Mouse (Mus musculus) liver, embryonic 14.5 days (tissue): Measurements from ENCODE around the gene Olfr1377. TPM values are rescaled to one million over a fixed set of nuclear protein-coding genes. Genes with fewer than 3 reads are reported as not detected.
"Not testable (repeated sequence)": the region's sequence is repeated elsewhere in the genome, so short reads cannot be mapped to it uniquely, and the experiment has no call there.

Experiments
- ATAC-seq: fragments of 200-750 bp; cut with Nextera tagmentation; 2 replicates; pipeline ENCODE4 v1.8.0; 2017; ENCODE audit warnings: moderate number of reproducible peaks, mild to moderate bottlenecking, moderate library complexity; ENCODE audit not compliant: insufficient read depth
- DNase-seq, 3 experiments: peaks; one replicate each; pipeline ENCODE4 v3.0.0-alpha.2; 2012 to 2013; ENCODE audit warnings: low read depth in 3 of 3, low spot score in 3 of 3
- H3K27ac ChIP-seq: fragments of 300-500 bp; sonication (generic); 2 replicates; pipeline ENCODE4 v1.5.1; 2014; ENCODE audit warnings: moderate library complexity, mild to moderate bottlenecking, control low read depth, inconsistent platforms
- H3K27me3 ChIP-seq: fragments of 300-500 bp; sonication (generic); 2 replicates; pipeline ENCODE4 v1.6.1; 2014; ENCODE audit warnings: mild to moderate bottlenecking, low read length, moderate library complexity; ENCODE audit not compliant: control insufficient read depth, insufficient read depth
- H3K36me3 ChIP-seq: fragments of 300-500 bp; sonication (generic); replicated peaks from 2 replicates; pipeline ENCODE4 v1.6.1; 2014; ENCODE audit warnings: low read depth; ENCODE audit not compliant: control insufficient read depth, insufficient read depth
- H3K4me1 ChIP-seq, 2 experiments: fragments of 200-500 bp in 1 of 2; fragments of 300-500 bp in 1 of 2; sonication (generic) in 1 of 2; replicated peaks; 2 replicates each; pipeline ENCODE4 v1.6.1; 2012 to 2014; ENCODE audit warnings: antibody characterized with exemption in 1 of 2, inconsistent platforms in 1 of 2, low read length in 1 of 2; ENCODE audit not compliant: control insufficient read depth in 2 of 2, insufficient read depth in 2 of 2
- H3K4me2 ChIP-seq: fragments of 300-500 bp; sonication (generic); 2 replicates; pipeline ENCODE4 v1.6.1; 2014; ENCODE audit warnings: low read depth, mild to moderate bottlenecking, control low read depth, moderate library complexity
- H3K4me3 ChIP-seq, 2 experiments: fragments of 200-500 bp in 1 of 2; fragments of 300-500 bp in 1 of 2; sonication (generic) in 1 of 2; 2 replicates each; pipeline ENCODE4 v1.5.1; 2012 to 2014; ENCODE audit warnings: low read depth in 2 of 2, low read length in 2 of 2, mild to moderate bottlenecking in 2 of 2, control low read depth in 1 of 2, inconsistent platforms in 1 of 2, moderate library complexity in 1 of 2; ENCODE audit not compliant: insufficient read depth in 1 of 2
- H3K9ac ChIP-seq: fragments of 300-500 bp; sonication (generic); replicated peaks from 2 replicates; pipeline ENCODE4 v1.6.1; 2014; ENCODE audit warnings: mild to moderate bottlenecking, control low read depth, moderate library complexity
- H3K9me3 ChIP-seq: fragments of 300-500 bp; sonication (generic); 2 replicates; pipeline ENCODE4 v1.6.1; 2016; ENCODE audit warnings: low read length, mixed read lengths; ENCODE audit not compliant: control insufficient read depth
- CTCF ChIP-seq: IDR thresholded peaks from 2 replicates; pipeline ENCODE4 v1.5.1; 2016; ENCODE audit warnings: antibody characterized with exemption, low read depth, control low read depth
- EP300 ChIP-seq: IDR thresholded peaks from 2 replicates; pipeline ENCODE4 v1.6.1; 2016; ENCODE audit warnings: antibody characterized with exemption, low read depth
- WGBS: fragments of 180-500 bp; shearing (Covaris S2); extraction: QIAGEN DNeasy Blood & Tissue Kit; methylation state at CpG from one replicate; pipeline ENCODE4 v1.1.7; 2014; ENCODE audit not compliant: insufficient replicate concordance; 5-methylcytosine and 5-hydroxymethylcytosine counted together
- polyA plus RNA-seq, 2 experiments: library from polyadenylated mRNA; depleted of rRNA in 1 of 2; stranded (reverse) in 1 of 2; unstranded in 1 of 2; fragments of >200 nt; fragmentation: Nextera tagmentation in 1 of 2; extraction: Ambion mirVana in 1 of 2; gene quantifications; 2 replicates each; pipeline versions ENCODE4 v1.2.1 to v1.2.3; 2012 to 2014

The Olfr1377 gene
- polyA plus RNA-seq, 2 experiments, result not detected

- TF ChIP-seq EP300, result no peak
- no peak for TF ChIP-seq CTCF
- 51% methylated on average over 2 of the region's 2 CpGs for WGBS
Observed at GRCm38 (mm10) chr11:51030225-51030624, 48.5 kb downstream of the Olfr1377 start.

GRCm38 (mm10) chr11:51032851-51033250, 51.1 kb downstream of the Olfr1377 start:
- Histone ChIP-seq H3K4me1 (no peaks in the 10 kb centered on the region), H3K9me3 (no peaks in the 10 kb centered on the region), H3K27me3 (no peaks in the 10 kb centered on the region), H3K4me3 (no peak overlapping the region), H3K9ac (no peak overlapping the region), H3K4me2 (no peak overlapping the region), H3K27ac (no peak overlapping the region), H3K36me3 (no peaks in the 10 kb centered on the region)
- WGBS, result 29% methylated on average over 1 of the region's 1 CpGs
- TF ChIP-seq CTCF (peak; percentile 74), EP300 (no peak)
- DNase-seq, result peak in 1 of 3 experiments; percentile 3
- ATAC-seq, result no peak

More at GRCm38 (mm10) chr11:51030225-51030624, 48.5 kb downstream of the Olfr1377 start:
- no peak for DNase-seq
- ATAC-seq, result no peak
- Histone ChIP-seq H3K4me3 (no peak overlapping the region), H3K4me2 (no peak overlapping the region), H3K36me3 (no peaks in the 10 kb centered on the region), H3K9ac (no peak overlapping the region), H3K9me3 (no peaks in the 10 kb centered on the region), H3K27me3 (no peaks in the 10 kb centered on the region), H3K27ac (no peak overlapping the region), H3K4me1 (no peaks in the 10 kb centered on the region)

- not testable (repeated sequence) for H3K4me2 ChIP-seq, DNase-seq
Observed at GRCm38 (mm10) chr11:51034141-51034540, 52.4 kb downstream of the Olfr1377 start.

GRCm38 (mm10) chr11:51035951-51036350, 54.2 kb downstream of the Olfr1377 start:
- no peak overlapping the region for H3K4me2 ChIP-seq
- no peaks in the 10 kb centered on the region for H3K36me3 ChIP-seq
- no peak overlapping the region for H3K27ac ChIP-seq
- no peak overlapping the region for H3K4me3 ChIP-seq
- no peaks in the 10 kb centered on the region for H3K4me1 ChIP-seq
- H3K9me3 ChIP-seq, result no peaks in the 10 kb centered on the region
- H3K9ac ChIP-seq, result no peak overlapping the region
- 68% methylated on average over 2 of the region's 2 CpGs for WGBS
- H3K27me3 ChIP-seq, result no peaks in the 10 kb centered on the region
- TF ChIP-seq CTCF (no peak), EP300 (no peak)
- ATAC-seq, result no peak
- DNase-seq, result no peak

More at GRCm38 (mm10) chr11:51034141-51034540, 52.4 kb downstream of the Olfr1377 start:
- not testable (repeated sequence) for H3K27me3 ChIP-seq, H3K27ac ChIP-seq, H3K4me1 ChIP-seq, H3K9ac ChIP-seq, H3K9me3 ChIP-seq, H3K36me3 ChIP-seq, H3K4me3 ChIP-seq, ATAC-seq

Other genes with a start within 250 kb of the Olfr1377 start
- gene Zfp354c, start 154.2 kb upstream of the Olfr1377 start, polyA plus RNA-seq (2012; rRNA removed), result 0.26 and 0.42 TPM in 2 replicates
- gene Zfp354c, start 154.2 kb upstream of the Olfr1377 start, polyA plus RNA-seq (2014; fragmentation: Nextera tagmentation; extraction: Ambion mirVana), result 0.65 and 0.69 TPM in 2 replicates
- 0.04 and 0.08 TPM in 2 replicates for gene Zfp879, start 140.4 kb upstream of the Olfr1377 start, polyA plus RNA-seq (2012; rRNA removed)
- gene Zfp879, start 140.4 kb upstream of the Olfr1377 start, polyA plus RNA-seq (2014; fragmentation: Nextera tagmentation; extraction: Ambion mirVana), result 0.04 and 0.13 TPM in 2 replicates
- 0.10 and 0.15 TPM in 2 replicates for gene Grm6, start 131.3 kb upstream of the Olfr1377 start, polyA plus RNA-seq (2012; rRNA removed)
- gene Grm6, start 131.3 kb upstream of the Olfr1377 start, polyA plus RNA-seq (2014; fragmentation: Nextera tagmentation; extraction: Ambion mirVana), result 0.04 TPM in 1 of 2 replicates, not detected in the other
- 0.16 and 0.26 TPM in 2 replicates for gene Zfp454, start 94.3 kb upstream of the Olfr1377 start, polyA plus RNA-seq (2012; rRNA removed)
- 0.22 and 0.38 TPM in 2 replicates for gene Zfp454, start 94.3 kb upstream of the Olfr1377 start, polyA plus RNA-seq (2014; fragmentation: Nextera tagmentation; extraction: Ambion mirVana)
- gene Zfp2, start 65.8 kb upstream of the Olfr1377 start, polyA plus RNA-seq (2012; rRNA removed), result 0.45 and 0.70 TPM in 2 replicates
- gene Zfp2, start 65.8 kb upstream of the Olfr1377 start, polyA plus RNA-seq (2014; fragmentation: Nextera tagmentation; extraction: Ambion mirVana), result 2.0 and 2.6 TPM in 2 replicates
- gene Zfp354b, start 50.3 kb upstream of the Olfr1377 start, polyA plus RNA-seq (2012; rRNA removed), result 0.06 and 0.07 TPM in 2 replicates
- gene Zfp354b, start 50.3 kb upstream of the Olfr1377 start, polyA plus RNA-seq (2014; fragmentation: Nextera tagmentation; extraction: Ambion mirVana), result 0.08 TPM in 2 replicates
- not detected in 2 replicates for gene 4933414I15Rik, start 38.2 kb upstream of the Olfr1377 start, polyA plus RNA-seq (2012; rRNA removed)
- not detected in 2 replicates for gene 4933414I15Rik, start 38.2 kb upstream of the Olfr1377 start, polyA plus RNA-seq (2014; fragmentation: Nextera tagmentation; extraction: Ambion mirVana)
- gene Prop1, start 28.2 kb upstream of the Olfr1377 start, polyA plus RNA-seq (2012; rRNA removed), result not detected in 2 replicates
- not detected in 2 replicates for gene Prop1, start 28.2 kb upstream of the Olfr1377 start, polyA plus RNA-seq (2014; fragmentation: Nextera tagmentation; extraction: Ambion mirVana)
- not detected in 2 replicates for gene Olfr1378, start 15.4 kb upstream of the Olfr1377 start, polyA plus RNA-seq (2012; rRNA removed)
- not detected in 2 replicates for gene Olfr1378, start 15.4 kb upstream of the Olfr1377 start, polyA plus RNA-seq (2014; fragmentation: Nextera tagmentation; extraction: Ambion mirVana)
- not detected in 2 replicates for gene Olfr51, start 21.6 kb downstream of the Olfr1377 start, polyA plus RNA-seq (2012; rRNA removed)
- not detected in 2 replicates for gene Olfr51, start 21.6 kb downstream of the Olfr1377 start, polyA plus RNA-seq (2014; fragmentation: Nextera tagmentation; extraction: Ambion mirVana)
- not detected in 2 replicates for gene Olfr54, start 32.3 kb downstream of the Olfr1377 start, polyA plus RNA-seq (2012; rRNA removed)
- not detected in 2 replicates for gene Olfr54, start 32.3 kb downstream of the Olfr1377 start, polyA plus RNA-seq (2014; fragmentation: Nextera tagmentation; extraction: Ambion mirVana)
- gene Olfr1375, start 66.1 kb downstream of the Olfr1377 start, polyA plus RNA-seq (2012; rRNA removed), result not detected in 2 replicates
- gene Olfr1375, start 66.1 kb downstream of the Olfr1377 start, polyA plus RNA-seq (2014; fragmentation: Nextera tagmentation; extraction: Ambion mirVana), result not detected in 2 replicates
- 0.47 and 1.1 TPM in 2 replicates for gene Zfp354a, start 77.3 kb downstream of the Olfr1377 start, polyA plus RNA-seq (2012; rRNA removed)
- gene Zfp354a, start 77.3 kb downstream of the Olfr1377 start, polyA plus RNA-seq (2014; fragmentation: Nextera tagmentation; extraction: Ambion mirVana), result 1.00 and 1.1 TPM in 2 replicates
- gene Gm12569, start 238.5 kb downstream of the Olfr1377 start, polyA plus RNA-seq (2012; rRNA removed), result not detected in 2 replicates
- gene Gm12569, start 238.5 kb downstream of the Olfr1377 start, polyA plus RNA-seq (2014; fragmentation: Nextera tagmentation; extraction: Ambion mirVana), result not detected in 2 replicates